Mouse (Mus musculus): ENCODE data around the gene Ezh1. TPM values are rescaled to one million over a fixed set of nuclear protein-coding genes. Genes with fewer than 3 reads are reported as not detected.
A peak's percentile ranks its signal among the peaks of the same experiment; 100 is the strongest.

Ezh1 gene
- total RNA-seq, 2 experiments from 2014 or later, result 79.0 to 84.0 TPM

DNA sequence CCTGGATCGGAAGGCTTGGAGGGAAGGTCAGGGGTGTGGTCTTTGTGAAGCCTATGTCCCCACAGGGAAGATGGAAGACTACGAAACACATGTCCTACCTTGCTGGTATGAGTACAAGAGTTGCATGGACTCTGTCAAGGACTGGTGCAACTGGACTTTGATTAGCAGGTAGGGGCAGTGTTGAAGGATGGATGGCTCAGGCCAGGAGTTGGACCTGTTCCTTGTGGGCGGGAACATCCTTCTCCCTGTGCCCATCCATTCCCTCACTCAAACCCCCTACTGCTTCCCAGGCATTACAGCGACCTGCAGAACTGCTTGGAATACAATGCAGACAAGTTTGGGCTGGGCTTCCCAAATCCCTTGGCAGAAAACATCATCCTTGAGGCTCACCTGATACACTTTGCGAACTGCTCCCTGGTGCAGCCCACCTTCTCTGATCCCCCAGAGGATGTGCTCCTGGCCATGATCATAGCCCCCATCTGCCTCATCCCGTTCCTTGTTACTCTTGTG is 21.3 kb upstream of the Ezh1 start:
- DNase-seq (ENCODE audit: low spot score in 2 of 2), result no peak

DNA sequence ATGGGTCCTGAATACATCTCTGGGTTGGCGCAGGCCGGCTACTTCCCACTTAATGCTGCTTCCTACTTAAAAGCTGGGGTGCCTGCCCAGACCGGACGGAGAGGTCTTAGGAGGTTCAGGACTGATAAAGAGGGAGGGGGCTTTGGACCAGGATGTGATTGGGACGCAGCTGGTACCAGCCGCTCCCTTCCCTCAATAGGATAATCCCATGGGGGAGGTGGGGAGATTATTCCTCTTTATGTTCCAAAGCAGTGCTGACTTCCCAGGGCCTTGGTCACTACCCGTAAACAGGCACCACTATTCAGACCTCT is 20.4 kb upstream of the Ezh1 start:
- no peak for DNase-seq (ENCODE audit: low spot score in 2 of 2)

DNA sequence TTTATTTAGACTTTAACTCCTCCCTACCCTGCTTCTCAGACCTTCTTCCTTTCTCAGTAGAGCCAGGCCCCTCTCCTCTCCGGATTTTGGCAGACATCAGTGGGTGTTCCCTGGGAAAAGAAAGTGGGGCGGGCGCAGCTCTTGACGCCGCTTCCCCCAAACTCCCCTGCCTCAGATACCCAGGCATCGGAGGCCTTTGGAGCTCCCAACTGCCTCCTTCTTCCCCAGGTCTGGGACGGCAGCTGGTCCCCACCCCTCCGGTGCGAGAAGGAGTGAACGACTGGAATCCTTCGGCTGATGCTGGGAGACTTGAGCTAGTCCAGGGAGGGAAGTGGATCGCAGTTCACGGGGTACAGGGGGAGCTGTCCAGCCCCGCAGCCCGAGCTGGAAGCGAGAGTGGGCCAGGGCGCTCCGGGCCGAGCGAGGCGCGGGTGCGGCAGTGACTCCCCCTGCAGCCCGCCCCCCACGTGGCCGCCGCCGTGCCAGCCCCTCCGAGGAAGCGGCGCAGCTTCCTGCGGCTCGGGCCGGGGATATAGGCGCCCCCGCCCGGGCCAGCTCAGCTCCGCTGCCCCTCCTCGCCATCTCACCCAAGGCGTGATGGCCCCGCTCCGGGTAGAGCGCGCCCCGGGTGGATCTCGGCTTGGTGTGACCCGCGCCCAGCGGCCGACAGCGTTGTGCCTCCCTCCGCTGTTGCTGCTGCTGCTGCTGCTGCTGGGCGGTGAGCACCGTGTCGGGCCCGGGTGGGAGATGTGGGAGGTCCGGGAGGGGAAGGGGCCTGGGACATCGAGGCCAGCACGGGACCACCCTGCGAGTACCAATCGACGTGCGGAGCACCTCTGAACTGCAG is 19.8 kb upstream of the Ezh1 start, which contains the start of gene Ramp2:
Ramp2 (plus strand) TSS at position 174 of the 847 bp plus-strand sequence.
- peak in 1 of 2 experiments; percentile 54 for DNase-seq (ENCODE audit: low spot score in 2 of 2)

DNA sequence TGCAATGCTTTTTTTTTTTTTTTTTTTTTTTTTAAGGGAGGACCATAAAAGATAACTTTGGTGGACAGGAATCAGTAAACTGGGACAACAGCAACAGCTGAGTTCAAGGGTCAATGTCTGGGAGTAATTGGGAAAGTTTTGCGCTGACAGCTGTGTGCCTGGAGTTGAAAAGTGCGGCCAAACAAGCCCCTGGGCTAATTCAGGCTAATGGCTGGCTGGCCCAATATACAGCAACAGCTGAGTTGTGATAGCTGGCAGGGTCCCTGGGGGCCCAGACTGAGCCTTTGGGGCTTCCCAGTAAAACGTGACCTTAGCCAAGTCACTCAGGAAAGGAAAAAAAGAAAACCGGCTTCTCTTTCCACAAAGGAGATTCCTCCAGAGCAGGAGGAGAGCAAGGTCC is 18.8 kb upstream of the Ezh1 start:
- DNase-seq (ENCODE audit: low spot score in 2 of 2), result no peak

DNA sequence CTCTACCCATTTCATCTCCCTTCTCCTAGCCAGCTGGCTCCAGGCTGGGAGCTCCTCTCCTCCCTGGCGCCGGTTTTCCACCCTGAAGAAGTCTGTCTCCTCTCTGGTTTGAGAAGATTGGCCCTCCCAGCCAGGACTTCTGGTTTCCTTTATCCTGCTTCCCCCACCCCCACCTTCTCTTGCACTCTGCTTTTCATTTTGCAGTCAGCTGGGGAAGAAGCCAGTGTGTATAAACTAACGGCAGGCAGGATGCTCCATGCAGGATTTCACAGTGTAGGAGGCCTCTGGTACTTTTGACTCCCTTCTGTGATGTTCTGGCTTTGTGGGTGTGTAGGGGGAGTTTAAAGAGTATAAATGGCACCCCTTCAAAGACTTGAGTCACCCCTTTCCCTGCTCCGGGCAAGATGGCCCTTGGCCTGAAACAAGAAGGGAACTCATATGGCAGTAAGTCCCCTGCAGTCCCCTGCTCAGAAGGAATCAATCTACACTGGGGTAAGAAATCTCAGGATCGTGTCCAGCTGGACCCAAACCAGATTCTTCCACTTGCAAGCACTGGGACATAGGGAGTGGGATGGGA is 11.9 kb upstream of the Ezh1 start:
- DNase-seq (ENCODE audit: low spot score in 2 of 2), result peak; percentile 39 to 74

DNA sequence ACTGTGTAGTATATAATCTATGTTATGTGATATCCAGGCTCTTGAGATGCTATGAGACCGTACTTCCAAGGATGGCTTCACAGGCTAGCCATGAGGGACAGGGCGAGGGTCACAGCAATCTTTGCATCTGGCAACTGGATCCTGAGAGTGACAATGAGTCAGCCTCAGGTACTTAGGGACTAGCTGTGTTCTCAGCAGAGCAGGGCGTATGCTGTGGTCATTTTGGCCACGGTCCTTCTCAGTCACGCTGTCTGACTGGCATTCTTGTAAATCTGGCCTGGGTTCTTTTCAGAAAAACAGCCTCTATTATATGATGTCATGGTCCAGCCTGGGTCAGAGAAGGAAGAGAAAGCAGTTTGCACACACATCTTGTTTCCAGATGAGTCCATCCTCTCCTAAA is 10.5 kb upstream of the Ezh1 start:
- no peak for DNase-seq (ENCODE audit: low spot score in 2 of 2)

DNA sequence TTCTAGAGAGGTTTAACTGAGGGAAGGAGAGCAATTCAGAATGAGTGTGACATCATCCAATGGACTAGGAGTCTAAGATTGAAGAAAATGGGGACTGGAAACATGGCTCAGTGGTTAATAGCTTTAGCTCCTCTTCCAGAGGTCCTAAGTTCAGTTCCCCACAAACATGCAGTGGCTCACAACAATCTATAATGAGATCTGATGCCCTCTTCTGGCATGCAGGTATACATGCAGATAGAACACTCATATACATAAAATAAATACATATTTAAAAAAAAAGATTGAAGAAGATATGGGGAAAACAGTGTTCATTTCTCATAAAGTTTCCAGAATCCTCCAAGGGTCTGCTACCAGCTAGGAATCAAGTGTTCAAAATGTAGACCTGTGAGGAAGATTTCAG is 9.2 kb upstream of the Ezh1 start:
- no peak for DNase-seq (ENCODE audit: low spot score in 2 of 2)

DNA sequence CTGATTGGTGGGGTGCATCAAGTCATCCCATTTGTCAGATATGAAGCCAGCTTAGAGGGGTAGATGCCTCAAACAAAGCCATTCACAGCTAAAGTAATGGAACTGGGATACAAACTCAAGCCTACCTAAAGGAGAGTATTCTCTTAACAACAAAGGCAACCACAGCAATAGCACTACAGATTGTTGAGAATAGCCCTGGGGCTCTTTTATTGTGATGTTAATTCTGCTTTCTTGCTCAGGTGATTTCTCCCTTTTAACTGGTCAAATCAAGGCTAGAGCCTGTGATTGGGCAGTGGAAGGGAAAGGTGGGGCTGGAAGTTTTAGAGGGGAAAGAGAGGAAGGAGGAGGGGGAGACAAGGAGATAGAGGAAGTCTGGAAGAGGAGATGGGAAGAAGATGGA is 7.9 kb upstream of the Ezh1 start:
- no peak for DNase-seq (ENCODE audit: low spot score in 2 of 2)

DNA sequence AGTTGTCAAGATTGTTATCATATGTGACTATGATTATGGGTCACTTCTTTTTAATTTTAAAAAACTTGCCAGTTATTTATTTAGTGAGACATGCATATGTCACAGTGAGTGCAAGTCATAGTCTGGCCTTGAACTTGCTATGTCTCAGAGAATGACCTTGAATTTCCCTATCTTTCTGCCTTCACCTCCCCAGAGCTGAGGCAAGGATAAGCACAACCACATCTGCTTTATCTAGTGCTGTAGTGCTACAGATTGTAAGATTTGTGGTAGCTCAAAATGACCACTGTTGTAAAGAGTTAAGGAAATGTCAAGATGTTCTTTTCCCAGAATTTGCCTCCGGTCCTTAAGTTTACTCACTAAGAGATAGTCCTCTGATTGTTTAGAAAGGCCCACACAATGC is 7.0 kb upstream of the Ezh1 start:
- DNase-seq (ENCODE audit: low spot score in 2 of 2), result no peak

DNA sequence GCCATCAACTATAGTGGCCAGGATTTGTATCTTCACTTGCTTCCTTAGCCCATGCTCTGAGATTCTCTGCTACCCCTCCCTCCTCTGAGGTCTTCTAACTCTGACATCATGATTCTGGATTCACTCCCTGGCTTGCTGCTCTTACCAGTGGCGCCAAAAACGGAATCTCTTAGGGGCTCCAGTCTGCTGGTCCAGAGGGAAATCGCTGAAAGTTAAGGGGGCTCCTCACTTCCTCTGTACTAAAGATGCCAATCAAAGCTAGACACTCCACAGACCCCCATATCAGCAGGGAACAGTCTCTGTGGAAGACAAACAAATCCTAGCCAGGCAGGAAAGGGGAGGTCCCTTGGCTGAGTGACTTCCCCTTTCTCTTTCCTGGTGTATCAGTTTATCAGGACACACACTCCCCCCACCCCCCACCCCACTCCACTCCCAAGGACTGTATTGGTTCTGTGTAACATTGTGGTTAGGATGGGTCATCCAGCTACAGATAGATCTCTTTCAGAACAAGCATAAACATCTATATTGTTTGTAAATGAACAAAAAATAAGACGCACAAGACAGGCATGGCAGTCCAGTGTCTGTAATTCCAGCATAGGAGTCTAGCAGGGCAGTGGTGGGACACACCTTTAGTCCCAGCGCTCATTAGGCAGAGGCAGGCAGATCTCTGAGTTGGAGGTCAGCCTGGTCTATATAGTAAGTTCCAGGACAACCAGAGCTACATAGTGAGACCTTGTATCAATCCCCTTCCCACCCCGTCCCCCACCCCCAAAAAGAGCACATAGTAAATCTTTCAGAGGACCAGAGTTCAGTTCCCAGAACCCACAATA is 6.0 kb upstream of the Ezh1 start:
- DNase-seq (ENCODE audit: low spot score in 2 of 2), result no peak

DNA sequence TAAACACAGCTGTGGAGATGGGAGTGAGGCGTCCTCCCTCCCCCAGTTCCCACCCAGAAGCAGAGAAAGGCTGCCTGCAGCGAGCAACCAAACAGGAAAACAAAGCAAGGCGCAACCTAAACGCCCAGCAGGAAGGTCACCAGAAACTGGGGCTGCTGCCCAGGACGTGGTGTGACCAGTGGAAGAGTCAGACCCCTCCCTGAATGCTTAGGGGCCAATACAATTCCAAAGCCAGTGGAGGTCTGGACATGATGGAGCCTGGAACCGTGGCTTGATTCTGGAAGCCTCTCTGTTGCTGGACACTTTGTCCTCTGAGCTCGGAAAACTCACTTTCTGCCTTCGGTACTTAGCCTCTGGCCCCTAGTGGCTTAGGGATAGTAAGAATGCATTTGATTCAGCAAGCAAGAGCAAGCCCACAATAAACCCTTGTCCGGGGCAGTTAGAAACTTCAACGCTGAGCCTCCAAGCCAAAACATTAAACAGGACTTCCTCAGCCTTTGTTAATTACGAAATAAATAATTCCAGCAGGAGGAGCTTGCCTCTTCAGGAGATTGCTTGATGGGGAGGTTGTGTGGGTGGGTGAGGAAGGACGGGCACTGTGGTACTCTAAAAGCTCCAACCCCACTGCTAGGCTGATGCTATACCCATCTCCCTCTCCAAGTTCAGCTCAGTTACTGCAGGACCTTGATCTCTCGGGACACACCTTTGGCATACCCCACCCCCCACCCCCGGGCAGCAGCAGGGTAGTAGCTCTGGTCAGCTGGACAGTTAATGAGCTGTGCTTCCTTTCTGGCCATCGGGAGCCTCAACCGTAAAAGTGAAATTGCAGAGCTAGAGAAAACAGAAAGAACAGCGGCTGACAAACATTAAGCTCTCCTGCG is 5.0 kb upstream of the Ezh1 start:
- DNase-seq (ENCODE audit: low spot score in 2 of 2), result peak; percentile 9 to 44

DNA sequence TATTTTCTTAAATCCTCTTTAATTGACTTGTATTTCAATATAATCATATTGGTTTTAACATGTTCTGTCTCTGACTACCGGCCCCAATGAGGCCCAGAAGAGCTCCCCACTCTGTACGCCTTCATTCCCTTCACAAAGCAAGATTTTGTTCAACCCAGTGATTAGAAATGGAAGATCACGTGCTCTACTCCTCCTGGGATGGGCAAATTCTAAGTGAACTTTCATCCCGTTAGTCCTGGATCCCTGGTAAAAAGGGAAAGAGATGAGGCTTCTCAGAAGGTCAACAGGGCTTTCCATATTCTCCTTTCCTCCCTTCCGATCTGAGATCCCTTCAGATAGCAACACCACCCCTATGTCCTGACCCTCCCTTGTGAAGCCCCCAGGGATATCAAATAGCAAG is 4.3 kb upstream of the Ezh1 start:
- DNase-seq (ENCODE audit: low spot score in 2 of 2), result no peak

DNA sequence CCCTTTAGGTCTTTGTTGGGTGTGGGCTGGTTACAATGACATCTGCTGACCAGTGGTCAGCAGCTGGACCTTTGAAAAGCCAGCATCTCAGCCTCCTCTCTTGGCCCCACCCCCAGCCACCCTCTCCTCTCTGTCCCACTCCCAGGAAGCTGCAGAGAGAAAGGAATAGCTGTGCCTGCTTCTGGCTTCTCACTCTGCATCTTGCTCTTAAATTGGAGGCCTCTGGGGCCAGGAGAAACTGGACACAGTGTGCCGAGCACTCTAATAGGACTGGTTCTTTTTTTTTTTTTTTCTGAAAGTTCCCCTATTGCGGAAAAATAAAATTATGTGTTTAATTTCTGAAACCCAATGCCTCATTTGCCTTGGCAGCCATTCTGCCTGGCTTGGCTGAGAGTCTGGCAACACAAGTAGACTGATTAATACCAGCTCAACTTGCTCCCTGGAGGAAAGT is 3.8 kb upstream of the Ezh1 start:
- peak; percentile 30 to 56 for DNase-seq (ENCODE audit: low spot score in 2 of 2)

DNA sequence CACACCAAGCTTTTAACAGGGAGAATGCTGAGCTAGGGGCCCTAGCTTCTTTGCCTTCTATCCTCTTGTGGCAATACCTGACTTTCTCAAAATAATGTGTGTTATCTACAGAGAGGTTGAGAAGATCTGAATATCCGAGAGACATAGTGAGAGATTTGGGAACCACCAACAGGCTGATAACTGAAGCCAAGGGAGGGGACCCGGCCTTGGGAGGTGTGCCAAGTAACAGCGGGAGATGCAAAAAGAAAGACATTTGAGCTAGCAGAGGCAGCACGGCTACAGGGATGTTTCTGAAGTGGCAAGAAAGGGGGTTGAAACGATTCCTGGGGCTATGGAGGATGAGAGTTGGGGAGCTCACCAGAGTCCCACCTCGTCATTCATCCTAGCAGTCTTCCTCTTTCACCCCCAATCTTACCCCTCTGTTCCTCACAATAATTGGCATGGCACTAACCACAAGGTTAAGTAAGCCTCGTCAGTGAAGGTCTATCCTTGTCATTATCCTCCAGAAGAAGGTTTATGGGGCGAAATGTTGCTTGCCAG is 3.2 kb upstream of the Ezh1 start:
- DNase-seq (ENCODE audit: low spot score in 2 of 2), result no peak

DNA sequence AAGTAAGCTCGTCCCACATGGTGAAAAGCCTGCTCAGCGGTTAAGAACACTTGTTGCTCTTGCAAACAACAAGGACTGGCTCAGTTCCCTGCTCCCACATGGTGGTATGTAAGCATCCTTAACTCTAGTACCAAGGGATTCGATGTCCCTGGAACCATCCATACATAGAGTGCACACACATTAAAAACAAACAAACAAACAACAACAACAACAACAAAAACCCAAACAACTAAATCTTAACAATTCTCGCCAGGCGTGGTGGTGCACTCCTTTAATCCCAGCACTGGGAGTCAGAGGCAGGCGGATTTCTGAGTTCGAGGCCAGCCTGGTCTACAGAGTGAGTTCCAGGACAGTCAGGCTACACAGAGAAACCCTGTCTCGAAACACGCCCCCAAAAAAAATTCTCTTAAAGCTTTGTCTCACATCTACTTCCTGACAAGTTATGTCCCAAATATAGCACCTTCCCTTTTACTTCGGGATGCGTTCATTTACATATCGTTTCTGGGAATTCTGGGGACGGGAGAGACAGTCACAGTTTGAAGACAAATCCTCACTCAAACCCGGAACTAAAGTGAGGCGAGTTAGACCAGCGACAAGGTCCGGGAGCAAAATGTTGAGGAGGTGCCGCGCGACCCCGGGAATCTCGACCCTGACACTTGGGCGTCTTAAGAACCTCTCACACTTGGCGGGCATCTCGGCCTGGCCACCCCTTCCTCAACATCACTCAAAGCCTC is 765 bp downstream of the Ezh1 start:
- no peak for DNase-seq (ENCODE audit: low spot score in 2 of 2)

DNA sequence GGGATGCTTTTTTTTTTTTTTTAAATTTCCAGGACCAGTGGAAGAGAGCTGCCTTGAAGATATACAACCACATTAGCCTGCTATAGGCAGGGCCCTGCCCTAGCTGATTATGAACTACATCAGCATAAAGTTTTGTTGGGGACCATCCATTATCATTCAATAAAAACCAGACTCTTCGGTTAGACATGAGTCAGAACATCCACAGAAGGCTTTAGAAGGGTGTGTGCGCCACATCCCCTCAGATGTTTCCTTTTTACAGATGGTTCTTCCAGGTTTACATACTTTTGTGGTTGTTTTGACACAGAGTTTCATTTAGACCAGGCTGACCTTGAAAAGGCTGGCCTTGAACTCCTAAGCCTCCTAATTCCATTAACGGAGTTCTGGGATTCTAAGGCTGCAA is 1.9 kb downstream of the Ezh1 start:
- no peak for DNase-seq (ENCODE audit: low spot score in 2 of 2)

DNA sequence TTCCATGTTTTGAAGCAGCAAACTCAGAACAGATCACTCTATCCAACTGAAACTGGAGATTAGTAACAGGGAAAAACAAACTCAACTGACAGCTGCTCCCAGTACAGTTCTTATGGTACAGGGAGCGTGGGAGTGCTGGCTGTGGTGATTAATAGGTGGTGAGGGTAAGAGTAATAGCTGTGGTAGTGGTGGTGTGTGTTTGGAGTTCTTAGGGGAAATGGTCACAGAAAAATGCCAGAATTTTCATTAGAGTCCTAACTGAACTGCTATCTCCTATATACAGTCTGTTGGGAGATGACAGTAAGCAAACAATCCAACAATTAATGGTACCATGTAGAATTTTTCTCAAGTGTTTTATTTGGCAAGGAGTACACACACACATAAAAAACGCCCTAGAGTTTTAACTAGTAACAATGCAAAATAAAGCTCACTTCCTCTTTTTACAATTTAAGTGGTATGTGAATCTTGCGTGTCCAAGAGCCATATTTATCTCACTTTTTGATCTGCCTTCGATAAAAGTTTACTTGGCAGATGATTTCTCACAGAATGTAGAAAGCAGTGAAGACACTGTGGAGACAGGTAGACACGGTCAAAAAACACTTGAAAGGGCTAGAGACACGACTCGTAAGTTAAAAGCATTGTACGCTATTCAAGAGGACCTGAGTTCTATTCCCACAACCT is 4.8 kb downstream of the Ezh1 start:
- peak; percentile 47 to 70 for DNase-seq (ENCODE audit: low spot score in 2 of 2)

DNA sequence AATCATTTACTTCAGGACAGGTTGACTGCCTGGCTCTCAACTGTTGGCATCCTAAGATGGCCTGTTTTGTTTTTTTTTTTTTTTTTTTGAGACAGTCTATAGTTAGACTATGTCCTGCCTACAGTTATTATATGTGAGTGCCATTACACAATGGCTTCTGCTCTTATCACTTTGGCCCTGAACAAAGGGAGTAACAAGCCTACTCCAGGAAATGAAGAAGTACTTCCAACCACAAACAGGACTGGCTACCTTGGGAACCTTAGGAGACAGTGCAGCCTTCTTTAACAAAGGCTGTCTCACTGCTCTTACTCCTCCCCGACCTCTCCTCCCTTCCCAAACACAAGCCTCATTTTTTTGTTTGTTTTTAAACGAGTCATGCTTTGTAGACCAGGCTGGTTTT is 5.4 kb downstream of the Ezh1 start:
- DNase-seq (ENCODE audit: low spot score in 2 of 2), result no peak

DNA sequence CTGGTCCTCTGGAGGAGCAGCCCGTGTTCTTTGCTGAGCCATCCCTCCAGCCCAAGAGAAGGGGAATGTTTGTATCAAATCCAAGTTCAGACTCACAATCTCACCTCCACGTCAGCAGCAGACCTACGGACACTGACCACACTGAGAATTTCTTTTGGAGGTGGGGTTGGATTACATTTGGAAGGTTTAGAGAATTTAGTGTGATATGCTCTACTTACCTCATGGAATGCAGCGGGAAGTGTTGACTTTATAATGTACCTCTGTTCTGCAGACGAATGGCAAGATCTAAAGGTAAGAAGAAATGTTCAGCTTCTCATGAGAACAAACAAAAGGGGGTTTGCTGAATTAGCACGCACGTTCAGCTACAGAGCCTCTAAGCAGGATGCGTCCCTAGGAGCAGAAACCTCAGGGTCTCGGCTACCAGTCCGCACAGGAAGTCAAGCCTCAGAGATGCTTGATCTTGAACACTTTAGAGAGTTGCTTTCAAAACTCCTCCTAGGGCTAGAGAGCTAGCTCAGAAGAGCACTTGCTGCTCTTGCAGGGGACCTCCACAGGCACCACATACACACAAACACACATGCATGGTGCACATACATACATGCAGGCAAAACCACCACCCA is 7.7 kb downstream of the Ezh1 start:
- no peak for DNase-seq (ENCODE audit: low spot score in 2 of 2)

All from layer of hippocampus, adult 18-20 months (tissue).